Mouse (Mus musculus) heart, embryonic 10.5 days (tissue): ENCODE data around the gene Gm20388. TPM values are rescaled to one million over a fixed set of nuclear protein-coding genes. Genes with fewer than 3 reads are reported as not detected.

Experiments
- DNase-seq: peaks from one replicate; pipeline ENCODE4 v3.0.0-alpha.2; 2017; ENCODE audit warnings: low spot score
- H3K27ac ChIP-seq: fragments of 300-500 bp; sonication (generic); 2 replicates; pipeline ENCODE4 v1.5.1; 2016; ENCODE audit warnings: mild to moderate bottlenecking
- H3K27me3 ChIP-seq: fragments of 300-500 bp; sonication (generic); 2 replicates; pipeline ENCODE4 v1.6.1; 2016; ENCODE audit warnings: mild to moderate bottlenecking; ENCODE audit not compliant: poor library complexity, insufficient read depth, severe bottlenecking
- H3K36me3 ChIP-seq: fragments of 300-500 bp; sonication (generic); 2 replicates; pipeline ENCODE4 v1.6.1; 2016; ENCODE audit warnings: mild to moderate bottlenecking, moderate library complexity
- H3K4me1 ChIP-seq: fragments of 300-500 bp; sonication (generic); 2 replicates; pipeline ENCODE4 v1.6.1; 2016; ENCODE audit warnings: mild to moderate bottlenecking
- H3K4me3 ChIP-seq: fragments of 300-500 bp; sonication (generic); 2 replicates; pipeline ENCODE4 v1.5.1; 2016; ENCODE audit warnings: mild to moderate bottlenecking, moderate library complexity
- H3K9me3 ChIP-seq: fragments of 300-500 bp; sonication (generic); 2 replicates; pipeline ENCODE4 v1.6.1; 2016; ENCODE audit warnings: mild to moderate bottlenecking, moderate library complexity
- whole genome bisulfite sequencing: fragments of 180-500 bp; shearing (Covaris S2); methylation state at CpG from one replicate; pipeline ENCODE4 v1.1.7; 2016; 5-methylcytosine and 5-hydroxymethylcytosine counted together
- polyA plus RNA-seq: library from polyadenylated mRNA; unstranded; fragments of >200 nt; fragmentation: Nextera tagmentation; extraction: Ambion mirVana; gene quantifications from 2 replicates; pipeline ENCODE4 v1.2.1, GENCODE M21; 2016

Gene Gm20388
- polyA plus RNA-seq, 1 experiment from 2014 or later = 4.5 TPM

DNA sequence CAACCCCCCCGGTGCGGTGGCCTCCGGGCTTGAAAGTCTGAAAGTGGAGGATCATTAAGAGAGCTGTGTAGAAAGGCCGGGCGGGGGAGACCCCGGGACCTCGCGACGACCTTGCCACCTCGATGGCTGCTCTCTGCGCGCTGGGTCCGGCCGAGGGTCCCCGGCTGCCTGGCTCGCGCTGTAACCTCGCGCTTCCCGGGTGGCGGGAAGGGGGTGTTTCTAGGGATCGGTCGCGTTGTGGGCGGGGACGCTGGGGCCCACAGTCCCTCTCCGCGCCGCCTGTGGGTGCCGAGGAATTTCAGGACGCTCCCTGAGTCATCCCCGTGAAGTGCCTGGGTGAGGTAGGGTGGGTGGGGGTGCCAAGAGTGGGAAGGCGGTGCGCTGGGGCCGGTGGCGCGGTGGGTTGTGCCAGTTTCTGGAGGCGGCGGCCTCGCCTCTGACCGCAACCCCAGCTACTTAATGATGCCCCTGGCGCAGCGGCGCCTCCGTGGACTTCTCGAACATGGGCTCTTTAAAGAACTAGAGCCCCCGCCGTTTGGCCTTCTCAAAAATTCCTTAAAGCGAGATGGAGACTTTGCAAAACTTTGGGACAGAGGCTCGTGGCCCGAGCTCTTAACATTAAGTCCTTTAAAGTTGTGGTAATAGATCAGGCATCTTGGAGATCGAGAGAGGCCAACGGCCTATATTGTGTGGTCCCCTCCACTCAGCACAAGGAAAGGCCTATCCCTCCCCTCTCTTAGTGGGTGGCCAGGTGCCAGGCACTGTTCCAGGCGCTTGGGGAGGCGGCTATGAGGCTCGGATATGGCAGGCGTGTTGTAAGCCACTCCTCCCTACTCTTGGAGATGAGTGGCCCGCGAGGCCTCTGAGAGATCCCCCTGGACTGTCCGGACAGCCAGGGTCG is 625.9 kb downstream of the Gm20388 start:
- peaks cover 14% of the 10 kb centered on the region; the same call in 1 of the 2 replicates for H3K27me3 ChIP-seq
- no peak for DNase-seq
- peak overlapping the region; percentile 83 for H3K4me3 ChIP-seq
- peaks cover 98% of the 10 kb centered on the region for H3K4me1 ChIP-seq
- no peaks in the 10 kb centered on the region for H3K9me3 ChIP-seq
- H3K36me3 ChIP-seq = no peaks in the 10 kb centered on the region
- peak overlapping the region; percentile 97 for H3K27ac ChIP-seq
- under 1% methylated on average over 60 of the region's 61 CpGs for WGBS

DNA sequence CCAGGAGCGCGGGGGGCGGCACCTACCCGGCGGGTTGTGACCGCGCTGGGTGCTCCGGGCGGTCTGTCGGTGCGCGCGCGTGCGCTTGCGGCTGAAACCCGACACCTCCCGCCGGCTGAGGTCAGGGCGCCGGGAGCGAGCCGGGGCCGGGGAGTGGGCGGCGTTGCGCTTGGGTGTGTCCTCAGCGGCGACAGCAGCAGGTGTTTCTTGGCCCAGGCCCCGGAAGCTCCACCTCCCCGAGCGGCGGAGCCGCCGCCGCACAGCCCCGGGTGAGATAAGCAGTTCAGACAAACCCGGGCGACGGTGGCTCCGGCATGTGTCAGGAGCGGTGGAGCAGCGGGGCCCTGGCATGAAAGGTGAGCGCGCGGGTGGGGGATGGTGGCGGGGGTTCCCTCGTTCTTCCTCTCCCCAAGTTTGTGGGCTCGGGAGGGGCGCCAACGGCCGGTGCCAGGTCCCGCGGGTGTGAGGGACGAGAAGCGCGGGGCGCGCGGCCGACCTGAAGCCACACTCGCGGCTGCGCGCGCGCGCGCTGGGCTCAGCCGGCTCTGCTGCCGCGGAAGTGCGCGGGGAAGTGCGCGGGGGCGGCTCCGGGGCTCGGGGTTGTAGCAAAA is 626.7 kb downstream of the Gm20388 start:
- Histone ChIP-seq H3K36me3 (no peaks in the 10 kb centered on the region), H3K4me1 (peaks cover 98% of the 10 kb centered on the region), H3K4me3 (peak overlapping the region; percentile 83), H3K27ac (peak overlapping the region; percentile 97), H3K27me3 (peaks cover 14% of the 10 kb centered on the region; the same call in 1 of the 2 replicates), H3K9me3 (no peaks in the 10 kb centered on the region)
- 0% methylated on average over 78 of the region's 79 CpGs for WGBS
- peak; percentile 96 for DNase-seq

DNA sequence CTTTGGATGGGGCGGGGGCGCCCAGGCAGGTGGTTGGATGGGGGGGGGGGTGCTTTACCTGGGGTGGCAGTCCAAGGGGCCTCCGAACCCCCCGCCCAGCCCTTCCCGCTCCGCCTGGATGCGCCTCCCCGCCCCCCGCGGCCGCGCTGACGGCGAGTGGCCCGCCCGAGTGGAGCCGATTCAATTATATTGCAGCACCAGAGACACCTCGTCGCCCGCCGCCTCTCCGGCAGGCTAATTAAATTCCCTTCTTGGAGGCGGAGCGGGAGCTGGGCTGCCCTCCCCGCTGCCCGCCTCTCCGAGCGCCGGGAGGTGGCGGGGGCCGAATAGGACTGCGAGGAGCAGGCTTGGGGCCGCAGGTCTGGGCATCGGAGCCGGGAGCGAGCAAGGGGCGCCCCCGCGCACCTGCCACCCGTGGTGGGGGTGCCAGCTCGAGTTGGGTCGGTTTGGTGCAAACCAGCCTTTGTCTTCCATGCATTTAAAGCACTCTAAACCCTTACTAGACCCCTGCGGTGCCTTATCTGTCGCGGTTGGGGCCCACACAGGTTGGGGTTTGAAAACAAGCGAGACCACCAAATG is 627.3 kb downstream of the Gm20388 start:
- Histone ChIP-seq H3K27me3 (peaks cover 14% of the 10 kb centered on the region; the same call in 1 of the 2 replicates), H3K27ac (peak overlapping the region; percentile 97)
- WGBS = under 1% methylated on average over 44 of the region's 46 CpGs

DNA sequence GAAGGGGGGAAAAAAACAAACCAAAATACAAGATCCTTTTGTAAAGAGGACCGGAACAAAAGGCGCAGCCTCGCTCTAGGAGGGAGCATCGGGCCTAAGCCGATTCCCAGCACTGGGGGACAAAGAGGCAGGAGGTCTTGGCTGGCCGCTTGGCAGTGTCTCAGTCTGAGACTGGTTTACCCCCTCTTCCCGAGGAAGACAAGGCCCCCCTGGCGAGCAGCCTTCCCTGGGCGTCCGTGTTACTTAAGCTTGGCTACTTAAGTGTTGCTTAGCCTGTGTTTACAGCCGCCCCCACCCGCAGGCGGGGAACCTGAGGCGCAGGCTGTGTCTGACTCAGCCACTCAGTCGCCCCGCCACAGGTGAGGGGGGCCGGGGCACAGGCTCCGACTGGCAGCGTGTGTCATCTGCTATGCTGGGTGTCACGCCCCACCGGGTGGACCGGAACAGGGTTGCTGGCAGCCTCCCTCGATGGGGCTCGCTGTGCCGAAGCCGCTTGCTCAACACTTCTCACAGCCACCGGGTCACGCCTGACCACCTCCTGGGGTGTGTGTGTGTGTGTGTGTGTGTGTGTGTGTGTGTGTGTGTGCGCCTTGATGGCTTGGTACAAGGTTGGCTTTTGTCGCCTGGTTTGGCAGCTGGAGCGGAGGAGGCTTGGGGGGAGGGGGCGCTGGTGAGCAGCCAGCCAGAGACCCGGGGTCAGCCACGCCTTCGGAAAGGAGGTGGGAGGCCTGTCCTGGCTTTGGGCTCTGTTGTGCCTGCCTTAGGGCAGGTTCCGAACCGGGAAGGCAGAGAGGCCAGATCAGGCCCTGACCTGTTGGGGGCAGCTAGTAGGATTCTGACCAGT is 628.0 kb downstream of the Gm20388 start:
- Histone ChIP-seq H3K27ac (peak overlapping the region; percentile 97), H3K36me3 (no peaks in the 10 kb centered on the region), H3K4me3 (peak overlapping the region; percentile 83), H3K9me3 (no peaks in the 10 kb centered on the region), H3K27me3 (peaks cover 9% of the 10 kb centered on the region; the same call in 1 of the 2 replicates), H3K4me1 (peaks cover 98% of the 10 kb centered on the region)
- under 1% methylated on average over 36 of the region's 37 CpGs for WGBS
- DNase-seq = no peak

More for the DNA sequence above, 627.3 kb downstream of the Gm20388 start:
- Histone ChIP-seq H3K36me3 (no peaks in the 10 kb centered on the region), H3K9me3 (no peaks in the 10 kb centered on the region), H3K4me1 (peaks cover 98% of the 10 kb centered on the region), H3K4me3 (peak overlapping the region; percentile 83)
- no peak for DNase-seq

DNA sequence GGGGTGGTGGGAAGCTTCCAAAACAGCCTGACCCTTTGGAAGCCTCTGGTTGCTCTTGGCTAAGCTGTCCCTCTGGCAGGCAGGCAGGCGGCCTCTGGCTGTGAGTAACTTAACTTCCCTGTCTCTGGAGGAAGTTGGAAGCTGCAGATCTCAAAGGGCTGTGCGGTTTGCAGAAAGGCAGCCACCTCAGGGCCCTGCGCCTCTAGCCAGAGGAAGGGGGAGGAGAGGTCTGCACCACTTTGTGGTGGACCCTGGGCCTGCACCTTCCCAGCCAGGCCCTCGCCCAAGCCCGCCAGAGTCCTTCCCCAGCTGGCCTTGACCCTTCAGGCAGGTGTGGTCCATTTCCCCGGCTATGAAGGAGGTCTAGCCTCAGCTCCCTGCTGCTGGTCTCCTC is 628.7 kb downstream of the Gm20388 start:
- Histone ChIP-seq H3K4me3 (peak overlapping the region; percentile 83), H3K27ac (peak overlapping the region; percentile 97), H3K27me3 (0 out of 2 replicates have a peak, but pooled peaks cover 6% of the 10 kb centered on the region), H3K4me1 (peaks cover 98% of the 10 kb centered on the region), H3K36me3 (no peaks in the 10 kb centered on the region), H3K9me3 (no peaks in the 10 kb centered on the region)
- WGBS = 31% methylated on average over 6 of the region's 6 CpGs
- DNase-seq = no peak

DNA sequence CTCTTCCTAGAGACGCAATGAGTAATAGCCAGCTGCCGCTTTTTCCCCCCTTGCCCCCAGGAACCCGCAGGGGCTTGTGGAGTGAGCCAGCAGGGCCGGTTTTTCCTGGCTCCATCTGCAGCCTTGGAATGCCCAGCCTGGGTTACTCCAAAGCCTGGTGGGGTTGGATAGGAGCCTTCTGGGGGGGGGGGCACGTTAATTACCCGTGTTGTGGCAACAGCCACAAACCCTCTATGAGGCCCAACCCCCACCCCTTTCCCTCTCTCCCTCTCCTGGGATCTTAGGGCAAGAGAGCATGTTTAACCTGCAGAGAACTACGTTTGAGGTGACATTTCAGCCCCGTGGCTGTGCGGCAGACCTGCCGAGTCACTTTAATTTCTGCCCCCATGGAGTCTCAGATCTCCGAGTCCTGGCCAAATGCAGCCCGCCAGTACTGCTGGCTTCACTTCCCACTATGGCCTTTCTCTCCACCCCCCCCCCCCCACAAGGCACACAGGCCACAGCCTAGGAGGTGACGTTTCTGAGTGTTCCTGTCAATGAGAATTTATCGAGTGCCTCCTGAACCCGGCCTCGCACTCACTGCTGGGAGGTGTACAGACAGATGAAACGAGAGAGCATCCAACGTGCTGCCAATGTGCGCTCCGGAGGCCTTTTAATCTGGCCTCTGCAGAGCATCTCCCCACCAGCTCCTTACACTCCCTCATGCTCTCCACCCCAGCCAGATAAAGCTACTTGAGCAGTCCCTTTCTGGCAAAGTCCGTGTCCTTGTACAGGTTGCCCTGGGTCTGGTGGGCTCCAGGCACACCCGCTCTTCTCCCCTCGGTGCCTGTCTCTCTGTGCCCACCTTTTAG is 629.4 kb downstream of the Gm20388 start:
- H3K9me3 ChIP-seq = no peaks in the 10 kb centered on the region
- 0 out of 2 replicates have a peak, but pooled peaks cover under 1% of the 10 kb centered on the region for H3K27me3 ChIP-seq
- WGBS = 23% methylated on average over 23 of the region's 23 CpGs
- H3K27ac ChIP-seq = peak overlapping the region; percentile 97
- peaks cover 91% of the 10 kb centered on the region for H3K4me1 ChIP-seq
- DNase-seq = no peak
- peak overlapping the region; percentile 83 for H3K4me3 ChIP-seq
- H3K36me3 ChIP-seq = no peaks in the 10 kb centered on the region

DNA sequence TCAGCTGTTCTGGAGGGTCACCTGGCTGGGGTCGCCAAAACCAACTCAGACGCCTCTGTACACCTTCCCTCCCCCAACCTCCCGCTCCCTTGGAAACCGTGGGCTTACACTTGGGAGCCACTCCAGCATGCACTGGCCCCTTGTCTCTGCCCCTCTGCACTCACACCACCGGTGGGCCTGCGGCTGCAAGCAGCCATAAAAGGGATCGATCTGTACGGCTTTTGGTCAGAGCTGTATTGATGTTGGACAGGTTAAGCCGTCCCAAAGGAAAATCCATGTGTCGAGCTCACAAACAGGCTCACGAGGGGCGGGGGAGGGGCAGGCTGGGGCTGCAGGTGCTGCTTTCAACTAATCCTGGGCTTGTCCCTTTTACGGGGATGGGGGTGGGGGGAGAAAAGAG is 632.4 kb downstream of the Gm20388 start:
- Histone ChIP-seq H3K4me1 (peaks cover 89% of the 10 kb centered on the region), H3K4me3 (peak overlapping the region; percentile 1; the same call in 1 of the 2 replicates), H3K9me3 (no peaks in the 10 kb centered on the region), H3K27ac (peak overlapping the region; percentile 23; the same call in 1 of the 2 replicates), H3K27me3 (no peaks in the 10 kb centered on the region), H3K36me3 (no peaks in the 10 kb centered on the region)
- WGBS = 32% methylated on average over 13 of the region's 13 CpGs
- no peak for DNase-seq

DNA sequence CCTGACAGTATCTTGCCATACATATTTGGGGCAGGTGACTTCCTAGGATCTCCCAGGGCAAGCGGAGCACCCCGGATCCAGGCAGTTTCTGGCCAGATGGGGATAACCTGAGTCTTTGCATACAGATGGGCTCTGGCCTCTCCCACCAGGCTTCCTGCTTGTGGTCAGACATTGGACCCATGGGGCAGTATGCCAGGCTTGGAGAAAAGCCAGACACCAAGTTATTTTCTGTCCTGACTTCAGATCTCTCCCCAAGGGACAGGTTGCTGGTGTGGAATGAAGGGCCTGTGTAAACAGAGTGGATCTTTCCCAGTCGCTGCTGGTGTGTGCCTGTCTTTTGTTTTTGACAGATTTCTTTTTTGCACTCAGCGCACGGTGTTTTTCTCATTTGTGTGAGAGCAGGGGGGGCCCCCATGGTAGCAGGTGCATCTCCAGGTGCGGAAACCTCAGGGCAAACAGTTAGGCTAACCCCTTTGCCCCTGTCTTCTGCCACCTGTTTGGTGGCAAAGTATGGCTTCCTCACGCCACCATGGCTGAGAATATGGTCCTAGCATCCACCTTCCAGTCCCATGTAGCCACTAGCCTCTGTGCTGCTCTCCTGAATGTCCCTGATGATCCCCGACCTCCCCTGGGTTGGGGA is 632.9 kb downstream of the Gm20388 start:
- H3K9me3 ChIP-seq = no peaks in the 10 kb centered on the region
- H3K36me3 ChIP-seq = no peaks in the 10 kb centered on the region
- no peak for DNase-seq
- H3K4me1 ChIP-seq = peaks cover 89% of the 10 kb centered on the region
- no peaks in the 10 kb centered on the region for H3K27me3 ChIP-seq
- peak overlapping the region; percentile 23; the same call in 1 of the 2 replicates for H3K27ac ChIP-seq
- 59% methylated on average over 8 of the region's 8 CpGs for WGBS
- peak overlapping the region; percentile 1; the same call in 1 of the 2 replicates for H3K4me3 ChIP-seq

DNA sequence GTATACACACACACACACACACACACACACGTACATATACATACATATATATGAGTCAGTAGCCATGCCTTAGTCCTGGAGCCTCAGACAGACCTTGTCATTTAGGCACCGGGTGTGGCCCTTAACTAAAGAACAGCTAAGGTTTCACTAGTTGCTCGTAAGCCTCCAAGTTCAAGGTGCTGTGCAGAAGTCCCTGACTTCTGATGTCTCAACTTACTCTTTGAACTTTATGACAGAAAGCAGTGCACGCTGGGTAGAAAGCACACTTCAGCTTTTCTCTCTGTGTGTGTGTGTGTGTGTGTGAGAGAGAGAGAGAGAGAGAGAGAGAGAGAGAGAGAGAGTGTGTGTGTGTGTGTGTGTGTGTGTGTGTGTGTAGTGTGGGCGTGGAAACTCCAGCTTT is 633.5 kb downstream of the Gm20388 start:
- 83% methylated on average over 5 of the region's 5 CpGs for WGBS
- H3K27ac ChIP-seq = no peak overlapping the region
- DNase-seq = no peak
- no peak overlapping the region for H3K4me3 ChIP-seq
- no peaks in the 10 kb centered on the region for H3K36me3 ChIP-seq
- H3K9me3 ChIP-seq = no peaks in the 10 kb centered on the region
- no peaks in the 10 kb centered on the region for H3K27me3 ChIP-seq
- H3K4me1 ChIP-seq = peaks cover 89% of the 10 kb centered on the region

DNA sequence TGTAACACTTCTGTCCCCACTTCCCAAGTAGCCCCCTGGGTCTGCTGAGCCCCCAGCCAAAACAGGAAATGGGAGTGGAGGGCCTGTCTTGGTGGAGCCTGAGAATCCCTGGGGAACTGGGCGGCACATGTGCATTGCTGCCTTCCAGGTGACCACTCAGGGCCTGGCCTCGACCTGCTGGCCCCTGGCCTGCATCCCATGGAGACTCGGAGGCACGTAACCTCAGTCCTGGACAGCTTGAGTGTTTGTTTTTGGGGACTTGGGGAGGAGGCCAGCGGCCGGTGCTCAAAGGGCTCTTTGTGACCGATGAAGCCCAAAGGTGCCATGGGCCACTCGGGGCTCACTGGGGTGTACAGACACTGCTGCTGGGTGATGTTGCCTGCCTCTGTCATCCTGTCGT is 636.9 kb downstream of the Gm20388 start:
- DNase-seq = no peak
- Histone ChIP-seq H3K4me1 (peaks cover 91% of the 10 kb centered on the region), H3K9me3 (no peaks in the 10 kb centered on the region), H3K4me3 (no peak overlapping the region), H3K27me3 (no peaks in the 10 kb centered on the region), H3K36me3 (0 out of 2 replicates have a peak, but pooled peaks cover 2% of the 10 kb centered on the region), H3K27ac (peak overlapping the region; percentile 77)
- 60% methylated on average over 9 of the region's 9 CpGs for WGBS

DNA sequence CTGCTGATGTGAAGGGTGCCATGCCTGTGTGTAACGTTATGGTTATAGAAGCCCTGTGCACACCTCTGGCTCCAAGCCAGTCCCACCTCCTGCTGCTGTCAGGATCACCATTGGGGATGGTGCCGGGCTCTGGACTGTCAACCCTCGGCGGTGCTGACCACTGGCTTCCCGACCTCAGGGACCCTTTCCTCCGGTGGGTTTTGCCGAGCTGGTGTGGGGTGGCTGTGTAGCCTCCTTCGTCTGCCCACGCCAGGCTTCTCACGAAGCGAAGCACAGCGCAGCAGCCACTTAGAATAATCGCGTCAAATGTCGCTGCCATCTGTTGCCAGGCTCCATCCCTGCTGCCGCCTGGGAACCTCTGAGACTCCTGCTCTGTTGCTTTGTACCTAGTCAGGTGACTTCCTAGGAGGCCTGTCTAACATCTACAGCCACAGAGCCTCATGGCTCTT is 637.7 kb downstream of the Gm20388 start:
- no peak for DNase-seq
- Histone ChIP-seq H3K4me1 (peaks cover 91% of the 10 kb centered on the region), H3K9me3 (no peaks in the 10 kb centered on the region), H3K27me3 (no peaks in the 10 kb centered on the region), H3K27ac (peak overlapping the region; percentile 77), H3K4me3 (no peak overlapping the region), H3K36me3 (peaks cover 5% of the 10 kb centered on the region; the same call in 1 of the 2 replicates)
- WGBS = 35% methylated on average over 16 of the region's 16 CpGs
